Mouse (Mus musculus) kidney, postnatal 25 days (tissue): ENCODE measurements at regions not wholly inside any gene's neighbourhood (a gene's known extent, or its start where the extent isn't known, plus 50 kb on each side); places are given as distances from the start of the nearest gene placed in this dataset.

ENCODE experiments used
- DNase-seq, 2 experiments: peaks; one replicate each; pipeline ENCODE4 v3.0.0; 2021; ENCODE audit warnings: mixed read lengths in 2 of 2

- DNase-seq: no peak
These were observed 124.1 kb downstream of the Pten start for GRCm38 (mm10) chr19:32881443-32881842.

- DNase-seq: no peak
These were observed 127.0 kb downstream of the Pten start for GRCm38 (mm10) chr19:32884279-32884678.

GRCm38 (mm10) chr19:32885481-32886131 is 128.3 kb downstream of the Pten start:
- DNase-seq: peak in 1 of 2 experiments; percentile 54

GRCm38 (mm10) chr19:32887190-32887589 is 129.9 kb downstream of the Pten start:
- no peak for DNase-seq

- no peak for DNase-seq
These were observed 131.5 kb downstream of the Pten start for GRCm38 (mm10) chr19:32888616-32889305.

GRCm38 (mm10) chr19:32890801-32891200 is 133.5 kb downstream of the Pten start:
- DNase-seq: no peak

- DNase-seq: no peak
These were observed 135.2 kb downstream of the Pten start for GRCm38 (mm10) chr19:32892469-32892868.

GRCm38 (mm10) chr19:32903454-32904108 is 146.3 kb downstream of the Pten start:
- peak in 1 of 2 experiments; percentile 12 for DNase-seq

- no peak for DNase-seq
These were observed 147.2 kb downstream of the Pten start for GRCm38 (mm10) chr19:32904517-32904916.

GRCm38 (mm10) chr19:32905901-32906431 is 148.7 kb downstream of the Pten start:
- no peak for DNase-seq

- DNase-seq: peak in 1 of 2 experiments; percentile 42
These were observed 149.5 kb downstream of the Pten start for GRCm38 (mm10) chr19:32906820-32907219.

- no peak for DNase-seq
These were observed 152.8 kb downstream of the Pten start for GRCm38 (mm10) chr19:32910050-32910462.

GRCm38 (mm10) chr19:32912323-32912722 is 155.0 kb downstream of the Pten start:
- DNase-seq: no peak

- DNase-seq: no peak
These were observed 159.4 kb downstream of the Pten start for GRCm38 (mm10) chr19:32916507-32917280.

GRCm38 (mm10) chr19:32921021-32921420 is 163.7 kb downstream of the Pten start:
- DNase-seq: no peak

GRCm38 (mm10) chr19:32923911-32924310 is 166.6 kb downstream of the Pten start:
- no peak for DNase-seq

GRCm38 (mm10) chr19:32925628-32926505 is 168.6 kb downstream of the Pten start:
- DNase-seq: no peak

GRCm38 (mm10) chr19:32926571-32926970 is 169.3 kb downstream of the Pten start:
- no peak for DNase-seq

- DNase-seq: no peak
These were observed 176.4 kb downstream of the Pten start for GRCm38 (mm10) chr19:32933676-32934075.

GRCm38 (mm10) chr19:32935638-32936037 is 178.3 kb downstream of the Pten start:
- no peak for DNase-seq

- DNase-seq: no peak
These were observed 180.3 kb downstream of the Pten start for GRCm38 (mm10) chr19:32937591-32937990.

GRCm38 (mm10) chr19:32939692-32940091 is 182.4 kb downstream of the Pten start:
- no peak for DNase-seq
